Mouse (Mus musculus) adrenal gland, adult 10 weeks (tissue): ENCODE measurements around the gene Fndc4. TPM values are rescaled to one million over a fixed set of nuclear protein-coding genes. Genes with fewer than 3 reads are reported as not detected.

Experiments used
- polyA plus RNA-seq: library from polyadenylated mRNA; stranded (reverse); fragments of 350-450 nt; fragmentation: Illumina TruSeq; extraction: RNeasy Lipid Tissue Mini Kit (QIAGEN cat#74804); gene quantifications from one replicate; pipeline ENCODE4 v1.2.3, GENCODE M21; 2014; ENCODE audit warnings: low read depth, low replicate concordance

Fndc4 gene
- 3.6 TPM for polyA plus RNA-seq

GRCm38 (mm10) chr5:31295606-31296141 lies at the start of gene Fndc4:
TSS of gene Fndc4 (minus strand) at chr5:31296080.

GRCm38 (mm10) chr5:31297047-31297757 lies 1.3 kb upstream of the Fndc4 start, which contains the start of gene Gckr:
TSS of gene Gckr (plus strand) at chr5:31297443.

GRCm38 (mm10) chr5:31290521-31291360 lies 5.1 kb downstream of the Fndc4 start, which contains the start of gene Ift172:
TSS of gene Ift172 (minus strand) at chr5:31291116.

GRCm38 (mm10) chr5:31251541-31252101 lies 44.3 kb downstream of the Fndc4 start, which contains the start of gene Krtcap3:
TSS of gene Krtcap3 (plus strand) at chr5:31251691.

Other genes with a start within 250 kb of the Fndc4 start
- gene Atraid, start 247.8 kb downstream of the Fndc4 start, polyA plus RNA-seq = 125 TPM
- gene Slc5a6, start 247.2 kb downstream of the Fndc4 start, polyA plus RNA-seq = 4.0 TPM
- gene Cad, start 241.3 kb downstream of the Fndc4 start, polyA plus RNA-seq = 0.76 TPM
- not detected for gene Dnajc5g, start 189.8 kb downstream of the Fndc4 start, polyA plus RNA-seq
- gene Slc30a3, start 187.8 kb downstream of the Fndc4 start, polyA plus RNA-seq = not detected
- not detected for gene Trim54, start 179.4 kb downstream of the Fndc4 start, polyA plus RNA-seq
- gene Ucn, start 157.3 kb downstream of the Fndc4 start, polyA plus RNA-seq = not detected
- 88.7 TPM for gene Mpv17, start 141.8 kb downstream of the Fndc4 start, polyA plus RNA-seq
- gene Gm29609, start 116.2 kb downstream of the Fndc4 start, polyA plus RNA-seq = 0.35 TPM
- gene Gtf3c2, start 115.9 kb downstream of the Fndc4 start, polyA plus RNA-seq = 47.4 TPM
- 72.7 TPM for gene Snx17, start 102.9 kb downstream of the Fndc4 start, polyA plus RNA-seq
- gene Eif2b4, start 102.7 kb downstream of the Fndc4 start, polyA plus RNA-seq = 2.9 TPM
- 1.3 TPM for gene Zfp513, start 93.8 kb downstream of the Fndc4 start, polyA plus RNA-seq
- gene Ppm1g, start 75.4 kb downstream of the Fndc4 start, polyA plus RNA-seq = 30.8 TPM
- 91.5 TPM for gene Nrbp1, start 55.2 kb downstream of the Fndc4 start, polyA plus RNA-seq
- gene Gm9970, start 54.8 kb downstream of the Fndc4 start, polyA plus RNA-seq = not detected
- not detected for gene Krtcap3, start 44.4 kb downstream of the Fndc4 start, polyA plus RNA-seq
- 14.0 TPM for gene Ift172, start 5.0 kb downstream of the Fndc4 start, polyA plus RNA-seq
- not detected for gene Gckr, start 1.4 kb upstream of the Fndc4 start, polyA plus RNA-seq
- gene Zfp512, start 156.4 kb upstream of the Fndc4 start, polyA plus RNA-seq = 27.6 TPM
- gene 4930548H24Rik, start 189.7 kb upstream of the Fndc4 start, polyA plus RNA-seq = not detected
- gene Gpn1, start 198.7 kb upstream of the Fndc4 start, polyA plus RNA-seq = 34.2 TPM
- gene Slc4a1ap, start 230.9 kb upstream of the Fndc4 start, polyA plus RNA-seq = 64.8 TPM
- 18.2 TPM for gene Supt7l, start 231.7 kb upstream of the Fndc4 start, polyA plus RNA-seq